In the genomic region with DNA sequence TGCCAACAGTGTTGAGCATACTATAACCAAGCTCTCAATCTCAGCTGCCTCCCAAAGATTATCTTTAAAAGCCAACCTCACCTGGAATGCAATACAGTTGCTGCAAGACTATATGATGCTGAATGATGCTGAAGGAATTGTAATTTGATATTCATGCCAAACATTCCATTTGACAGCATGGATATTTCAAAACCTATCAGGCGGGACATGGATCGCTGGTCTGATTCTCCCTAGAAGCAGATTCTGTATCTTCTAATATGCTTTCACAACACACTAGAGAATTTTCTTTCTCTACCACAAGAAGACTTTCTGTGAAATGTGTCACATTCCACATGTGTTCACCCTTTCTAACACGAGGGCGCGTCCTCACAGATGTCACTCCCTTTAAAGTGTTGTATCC, we compare ENCODE assay signal across 11 mouse cellular contexts.
"Had no signal": no experiment of that assay in that cellular context is flagged by ENCODE, and none has a peak within 500 bp of the region (broad histone marks: within the 10 kb centered on the region; RNA-seq: fewer than 3 reads in every experiment).

No protein-coding gene starts in this region.

- DNase-seq: gastrocnemius, adult 2 months; gastrocnemius, postnatal 10 days; gastrocnemius, postnatal 25 days; heart, adult 2 months; heart, postnatal 4 days; kidney, adult 18-20 months; kidney, adult 8-10 months; kidney, postnatal 10 days; kidney, postnatal 25 days; kidney, postnatal 4 days; left cerebral cortex, postnatal 4 days had no signal
